Mouse (Mus musculus) neural tube, embryonic 11.5 days (tissue): Measurements from ENCODE around the gene Apc2. TPM values are rescaled to one million over a fixed set of nuclear protein-coding genes. Genes with fewer than 3 reads are reported as not detected.
"Not testable (repeated sequence)": the region's sequence is repeated elsewhere in the genome, so short reads cannot be mapped to it uniquely, and the experiment has no call there.

Source experiments
- ATAC-seq: fragments of 200-750 bp; cut with Nextera tagmentation; 2 replicates; pipeline ENCODE4 v1.8.0; 2017; ENCODE audit warnings: moderate number of reproducible peaks, mild to moderate bottlenecking, moderate TSS enrichment, moderate library complexity; ENCODE audit not compliant: insufficient read depth, low FRiP score, low TSS enrichment
- DNase-seq: peaks from one replicate; pipeline ENCODE4 v3.0.0-alpha.2; 2015; ENCODE audit warnings: low spot score
- H3K27ac ChIP-seq: fragments of 300-500 bp; sonication (generic); 2 replicates; pipeline ENCODE4 v1.5.1; 2014; ENCODE audit warnings: low read depth, mild to moderate bottlenecking, low read length
- H3K27me3 ChIP-seq: fragments of 300-500 bp; sonication (generic); 2 replicates; pipeline ENCODE4 v1.6.1; 2014; ENCODE audit warnings: mild to moderate bottlenecking, low read length, mixed read lengths; ENCODE audit not compliant: control insufficient read depth, insufficient read depth
- H3K36me3 ChIP-seq: fragments of 300-500 bp; sonication (generic); 2 replicates; pipeline ENCODE4 v1.6.1; 2014; ENCODE audit warnings: mild to moderate bottlenecking, low read length, moderate library complexity, mixed read lengths; ENCODE audit not compliant: control insufficient read depth, insufficient read depth
- H3K4me1 ChIP-seq: fragments of 300-500 bp; sonication (generic); 2 replicates; pipeline ENCODE4 v1.6.1; 2014; ENCODE audit warnings: low read length, mixed read lengths; ENCODE audit not compliant: control insufficient read depth, insufficient read depth
- H3K4me2 ChIP-seq: fragments of 300-500 bp; sonication (generic); 2 replicates; pipeline ENCODE4 v1.6.1; 2014; ENCODE audit warnings: low read depth, mild to moderate bottlenecking, moderate library complexity
- H3K4me3 ChIP-seq: fragments of 300-500 bp; sonication (generic); 2 replicates; pipeline ENCODE4 v1.5.1; 2014; ENCODE audit warnings: low read depth, low read length
- H3K9ac ChIP-seq: fragments of 300-500 bp; sonication (generic); 2 replicates; pipeline ENCODE4 v1.6.1; 2014; ENCODE audit warnings: mild to moderate bottlenecking, low read length
- H3K9me3 ChIP-seq: fragments of 300-500 bp; sonication (generic); 2 replicates; pipeline ENCODE4 v1.6.1; 2016; ENCODE audit warnings: low read length; ENCODE audit not compliant: control insufficient read depth
- WGBS: fragments of 180-500 bp; shearing (Covaris S2); extraction: QIAGEN DNeasy Blood & Tissue Kit; methylation state at CpG from one replicate; pipeline ENCODE4 v1.1.7; 2014; 5-methylcytosine and 5-hydroxymethylcytosine counted together
- polyA plus RNA-seq: library from polyadenylated mRNA; unstranded; fragments of >200 nt; fragmentation: Nextera tagmentation; extraction: Ambion mirVana; gene quantifications from 2 replicates; pipeline ENCODE4 v1.2.1, GENCODE M21; 2014

Gene Apc2
- polyA plus RNA-seq, 1 experiment from 2014 or later: 81.4 TPM

GRCm38 (mm10) chr10:80345929-80346328 lies 50.2 kb downstream of the Apc2 start:
- not testable (repeated sequence) for H3K9ac ChIP-seq, DNase-seq, H3K9me3 ChIP-seq, ATAC-seq, H3K4me3 ChIP-seq, H3K36me3 ChIP-seq, H3K27ac ChIP-seq, H3K4me2 ChIP-seq
- Histone ChIP-seq H3K27me3 (peaks cover 97% of the 10 kb centered on the region), H3K4me1 (peaks cover 10% of the 10 kb centered on the region)
- WGBS: 76% methylated on average over 5 of the region's 6 CpGs

- H3K27ac ChIP-seq: no peak overlapping the region
- ATAC-seq (no peak), DNase-seq (no peak)
- no peak overlapping the region for H3K9ac ChIP-seq
- 0 out of 2 replicates have a peak overlapping the region, but pooled peaks have one; percentile 13 for H3K4me3 ChIP-seq
- H3K4me1 ChIP-seq: peaks cover 6% of the 10 kb centered on the region
- WGBS: 20% methylated on average over 17 of the region's 17 CpGs
- no peaks in the 10 kb centered on the region for H3K9me3 ChIP-seq
- H3K4me2 ChIP-seq: no peak overlapping the region; the same call in 1 of the 2 replicates
- no peaks in the 10 kb centered on the region for H3K36me3 ChIP-seq
- peaks cover 94% of the 10 kb centered on the region for H3K27me3 ChIP-seq
Observed at GRCm38 (mm10) chr10:80347514-80347967, 51.8 kb downstream of the Apc2 start.

GRCm38 (mm10) chr10:80348244-80348781 lies 52.5 kb downstream of the Apc2 start, which contains the start of gene Adamtsl5:
Gene Adamtsl5, minus strand, starts transcription at chr10:80348412.
- no peaks in the 10 kb centered on the region for H3K36me3 ChIP-seq
- H3K9ac ChIP-seq: no peak within 1 kb of the TSS; the same call in 1 of the 2 replicates
- peaks cover 6% of the 10 kb centered on the region for H3K4me1 ChIP-seq
- peak; percentile 74 for DNase-seq
- WGBS: under 1% methylated on average over 37 of the region's 42 CpGs
- ATAC-seq: peak; percentile 54; the same call in 1 of the 2 replicates
- H3K27ac ChIP-seq: no peak within 1 kb of the TSS
- peak within 1 kb of the TSS; percentile 13; the same call in 1 of the 2 replicates for H3K4me3 ChIP-seq
- H3K4me2 ChIP-seq: peak within 1 kb of the TSS; percentile 26
- H3K27me3 ChIP-seq: peaks cover 94% of the 10 kb centered on the region
- H3K9me3 ChIP-seq: no peaks in the 10 kb centered on the region

GRCm38 (mm10) chr10:80348981-80349380 lies 53.2 kb downstream of the Apc2 start:
- Histone ChIP-seq H3K4me3 (no peak overlapping the region), H3K9ac (no peak overlapping the region; the same call in 1 of the 2 replicates), H3K36me3 (no peaks in the 10 kb centered on the region), H3K27me3 (peaks cover 91% of the 10 kb centered on the region), H3K9me3 (no peaks in the 10 kb centered on the region), H3K4me2 (no peak overlapping the region), H3K27ac (no peak overlapping the region), H3K4me1 (peaks cover 6% of the 10 kb centered on the region; the same call in 1 of the 2 replicates)
- DNase-seq: no peak
- ATAC-seq: no peak
- WGBS: 17% methylated on average over 25 of the region's 26 CpGs

GRCm38 (mm10) chr10:80350292-80350691 lies 54.5 kb downstream of the Apc2 start:
- Histone ChIP-seq H3K9me3 (no peaks in the 10 kb centered on the region), H3K9ac (no peak overlapping the region), H3K4me1 (peaks cover 6% of the 10 kb centered on the region; the same call in 1 of the 2 replicates), H3K36me3 (no peaks in the 10 kb centered on the region), H3K27me3 (peaks cover 89% of the 10 kb centered on the region), H3K27ac (no peak overlapping the region), H3K4me2 (no peak overlapping the region), H3K4me3 (no peak overlapping the region)
- ATAC-seq (peak; percentile 75), DNase-seq (peak; percentile 88)
- WGBS: 4% methylated on average over 7 of the region's 7 CpGs

GRCm38 (mm10) chr10:80351896-80352295 lies 56.1 kb downstream of the Apc2 start:
- 31% methylated on average over 11 of the region's 11 CpGs for WGBS
- Histone ChIP-seq H3K4me3 (no peak overlapping the region), H3K9me3 (no peaks in the 10 kb centered on the region), H3K4me1 (peaks cover 8% of the 10 kb centered on the region; the same call in 1 of the 2 replicates), H3K4me2 (no peak overlapping the region), H3K27ac (no peak overlapping the region), H3K27me3 (peaks cover 91% of the 10 kb centered on the region), H3K9ac (no peak overlapping the region), H3K36me3 (no peaks in the 10 kb centered on the region)
- no peak for DNase-seq
- no peak for ATAC-seq

GRCm38 (mm10) chr10:80352727-80353126 lies 57.0 kb downstream of the Apc2 start:
- Histone ChIP-seq H3K4me2 (no peak overlapping the region), H3K4me3 (no peak overlapping the region; the same call in 1 of the 2 replicates), H3K4me1 (peaks cover 8% of the 10 kb centered on the region; the same call in 1 of the 2 replicates), H3K27ac (no peak overlapping the region), H3K9me3 (no peaks in the 10 kb centered on the region), H3K36me3 (no peaks in the 10 kb centered on the region), H3K9ac (no peak overlapping the region), H3K27me3 (peaks cover 91% of the 10 kb centered on the region)
- WGBS: 65% methylated on average over 8 of the region's 8 CpGs
- DNase-seq: no peak
- ATAC-seq: no peak

- Histone ChIP-seq H3K4me2 (no peak overlapping the region), H3K36me3 (no peaks in the 10 kb centered on the region), H3K27ac (no peak overlapping the region), H3K4me1 (0 out of 2 replicates have a peak, but pooled peaks cover 3% of the 10 kb centered on the region), H3K9ac (no peak overlapping the region), H3K9me3 (no peaks in the 10 kb centered on the region), H3K4me3 (no peak overlapping the region), H3K27me3 (peaks cover 83% of the 10 kb centered on the region)
- ATAC-seq (no peak), DNase-seq (no peak)
- 10% methylated on average over 9 of the region's 9 CpGs for WGBS
Observed at GRCm38 (mm10) chr10:80355431-80355830, 59.7 kb downstream of the Apc2 start.
